Mouse (Mus musculus) 3T3-L1 (cell line): Measurements from ENCODE around the gene Hsp90b1.
A peak's percentile ranks its signal among the peaks of the same experiment; 100 is the strongest.
"Not testable (repeated sequence)": the region's sequence is repeated elsewhere in the genome, so short reads cannot be mapped to it uniquely, and the experiment has no call there.

ENCODE experiments used
- DNase-seq: peaks from one replicate; pipeline ENCODE4 v3.0.0-alpha.2; 2015; ENCODE audit warnings: low read depth, low spot score

The Hsp90b1 gene

GRCm38 (mm10) chr10:86705318-86705921, at the start of gene Hsp90b1, which contains the start of gene Ttc41:
Hsp90b1 (minus strand) TSS chr10:86705509.
Ttc41 (plus strand) TSS chr10:86705811.
- DNase-seq = peak; percentile 100

GRCm38 (mm10) chr10:86744306-86744705, 39.0 kb upstream of the Hsp90b1 start:
- no peak for DNase-seq

GRCm38 (mm10) chr10:86742918-86743317, 37.6 kb upstream of the Hsp90b1 start:
- DNase-seq = no peak

DNA sequence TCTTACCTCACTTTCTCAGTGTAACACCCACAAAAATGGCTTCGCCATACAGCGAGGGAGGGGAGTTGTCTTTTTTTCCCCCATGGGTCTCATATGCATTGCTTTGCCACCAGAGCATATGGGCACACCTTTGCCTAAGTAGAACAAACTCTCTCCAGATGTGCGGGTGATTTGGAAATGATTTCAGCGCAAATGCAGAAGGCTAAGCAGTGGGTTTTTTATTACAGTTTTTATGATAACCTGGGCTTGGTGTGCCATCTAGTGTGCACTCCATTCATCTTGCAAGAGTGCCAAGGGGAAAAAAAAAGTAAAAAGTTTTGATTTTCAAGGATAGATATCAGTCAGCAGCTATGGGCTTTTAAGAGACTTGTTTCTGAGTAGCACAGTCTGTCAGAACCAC, 29.7 kb upstream of the Hsp90b1 start:
- peak; percentile 23 for DNase-seq

DNA sequence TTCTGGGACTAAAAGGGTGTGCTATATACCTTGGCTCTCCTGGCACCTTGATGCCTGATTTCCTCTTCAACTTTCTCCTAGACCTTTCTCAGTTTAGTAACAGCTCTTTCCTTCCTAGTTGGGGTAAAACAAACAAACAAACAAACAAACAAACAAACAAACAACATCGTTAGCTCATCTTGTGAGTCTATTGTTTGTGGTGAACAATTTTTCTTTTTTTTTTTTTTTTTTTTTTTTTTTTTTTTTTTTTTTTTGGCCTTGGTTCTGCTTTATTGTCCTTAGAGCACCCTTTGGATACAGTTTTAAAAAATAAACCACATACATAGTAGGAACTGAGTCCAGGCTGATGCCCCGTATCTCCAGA, 26.2 kb upstream of the Hsp90b1 start:
- no peak for DNase-seq

- peak; percentile 87 for DNase-seq
Measured at GRCm38 (mm10) chr10:86730823-86731499, 25.7 kb upstream of the Hsp90b1 start.

- no peak for DNase-seq
Measured at GRCm38 (mm10) chr10:86728176-86728575, 22.9 kb upstream of the Hsp90b1 start.

DNA sequence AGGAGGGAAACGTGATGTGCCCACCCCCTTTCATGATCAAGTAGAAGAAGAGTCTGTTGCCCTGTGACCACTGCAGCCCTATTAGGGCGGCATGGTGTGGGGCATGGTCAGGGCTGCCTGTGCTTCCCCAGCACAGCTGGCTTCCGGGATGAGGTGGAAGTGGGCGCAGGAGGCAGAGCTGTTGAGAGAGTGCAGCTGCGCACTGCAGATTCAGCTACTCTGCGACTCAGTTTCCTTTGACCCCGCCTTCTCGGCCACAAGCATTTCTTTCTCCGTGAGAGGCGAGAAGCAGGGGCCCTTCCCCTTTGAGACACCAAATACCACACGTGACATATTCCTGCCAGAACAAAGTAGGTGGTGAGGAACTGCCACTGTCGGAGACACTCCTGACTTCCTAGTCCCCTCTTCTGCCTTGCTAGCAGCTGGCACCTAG, 22.3 kb upstream of the Hsp90b1 start:
- no peak for DNase-seq

DNA sequence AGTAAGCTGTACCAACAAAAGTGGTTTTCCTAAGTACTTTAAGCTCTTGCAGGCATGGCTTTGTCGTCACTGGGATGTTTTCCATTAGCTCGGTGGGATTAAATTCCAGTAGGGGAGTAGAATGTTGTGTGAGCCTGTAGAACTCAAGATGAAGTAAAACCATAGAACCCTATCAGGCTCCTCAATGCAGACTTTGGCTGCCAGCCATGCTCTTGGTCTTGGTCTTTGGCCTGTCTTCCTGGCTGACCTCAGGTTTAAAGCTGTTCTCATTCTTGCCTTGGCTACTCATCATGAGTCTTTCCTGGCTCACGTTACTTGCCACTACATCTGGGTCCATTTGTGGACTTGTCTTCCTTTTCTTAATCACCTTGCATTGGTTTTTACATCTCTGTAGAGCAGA, 6.8 kb upstream of the Hsp90b1 start:
- peak; percentile 70 for DNase-seq

DNA sequence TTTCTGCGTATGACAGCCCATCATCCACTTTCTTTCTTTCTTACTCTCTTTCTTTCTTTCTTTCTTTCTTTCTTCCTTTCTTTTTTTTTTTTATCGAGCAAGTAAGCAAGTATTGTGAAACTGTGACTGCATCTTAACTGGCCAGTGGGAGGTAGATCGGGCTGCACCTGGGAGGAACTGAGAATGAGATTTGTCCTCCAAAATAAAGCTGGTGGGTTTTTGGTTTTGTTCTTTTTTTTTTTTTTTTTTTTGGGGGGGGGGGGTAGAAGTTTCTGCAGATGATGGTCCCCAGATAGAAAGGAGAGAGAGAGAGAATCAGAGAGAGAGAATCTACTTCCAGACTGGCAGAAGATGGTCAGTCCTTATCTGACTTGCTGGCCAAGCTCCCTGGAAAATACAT, 1.8 kb upstream of the Hsp90b1 start:
- no peak for DNase-seq

DNA sequence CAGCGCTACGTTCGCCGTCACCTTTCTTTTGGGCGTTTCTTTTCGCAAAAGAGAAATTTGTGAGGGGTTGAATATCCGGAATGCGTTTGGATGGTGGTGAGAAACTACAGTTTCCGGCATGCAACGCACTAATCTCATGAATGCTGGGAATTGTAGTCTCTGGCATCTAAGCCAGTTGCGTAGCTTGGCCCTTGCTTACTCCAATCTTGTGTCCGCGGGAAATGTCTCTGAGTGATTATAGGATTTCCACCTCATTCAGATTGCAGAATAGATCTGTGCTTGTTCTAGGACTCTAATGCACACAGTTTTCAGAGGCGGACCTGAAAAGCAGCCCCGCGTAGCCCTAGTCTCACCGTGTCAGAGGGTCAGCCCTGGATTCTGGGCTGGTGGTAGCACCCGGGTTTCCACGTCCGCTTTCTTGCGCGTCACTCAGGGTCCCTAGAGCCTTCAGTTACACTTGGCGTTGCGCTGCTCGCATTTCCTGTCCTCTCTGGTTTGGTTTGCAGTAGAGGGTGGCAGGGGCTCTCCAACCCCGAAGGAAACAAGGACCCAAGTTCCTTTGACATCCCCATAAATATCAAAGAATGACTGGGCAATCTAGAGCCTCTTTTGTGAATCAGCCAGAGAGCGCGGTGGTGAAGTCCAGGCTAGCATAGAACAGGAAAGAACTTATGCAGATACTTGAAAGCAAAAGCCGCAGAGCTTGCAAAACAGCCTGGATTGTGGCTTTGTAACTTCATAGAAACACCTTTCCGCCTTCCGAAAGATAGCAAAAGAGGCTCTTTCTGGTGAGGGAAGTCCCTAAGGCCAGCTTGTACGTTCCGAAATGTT, 828 bp upstream of the Hsp90b1 start:
- DNase-seq = no peak

DNA sequence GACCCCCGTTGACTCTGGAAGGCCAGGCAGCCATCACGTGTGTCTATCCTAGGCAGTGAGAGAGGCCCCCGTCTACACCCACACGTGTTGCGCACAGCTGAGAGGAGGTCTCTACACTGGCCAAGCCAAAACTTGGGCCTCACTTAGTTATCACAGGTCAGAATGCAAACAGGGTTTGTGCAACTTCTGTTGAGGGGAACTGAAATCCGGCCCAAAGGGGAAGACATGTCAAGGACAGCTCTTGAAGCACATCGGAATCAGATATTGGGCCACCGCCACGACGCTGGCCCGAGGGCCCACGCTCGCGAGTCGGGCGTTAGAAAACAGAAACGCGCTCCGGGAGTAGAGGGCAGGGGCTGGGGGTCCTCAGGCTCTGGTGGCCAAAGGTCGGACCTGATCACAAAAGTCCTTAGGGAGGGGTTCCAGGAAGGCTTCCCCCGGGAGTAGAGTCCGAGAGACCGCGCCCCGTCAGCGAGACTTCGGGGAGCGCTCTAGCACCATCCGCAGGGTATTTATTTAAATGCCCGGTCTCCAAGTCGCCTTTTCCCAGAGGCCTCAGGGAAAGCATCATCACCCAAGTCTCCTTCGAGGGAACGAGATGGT, 619 bp downstream of the Hsp90b1 start:
- DNase-seq = peak; percentile 49

DNA sequence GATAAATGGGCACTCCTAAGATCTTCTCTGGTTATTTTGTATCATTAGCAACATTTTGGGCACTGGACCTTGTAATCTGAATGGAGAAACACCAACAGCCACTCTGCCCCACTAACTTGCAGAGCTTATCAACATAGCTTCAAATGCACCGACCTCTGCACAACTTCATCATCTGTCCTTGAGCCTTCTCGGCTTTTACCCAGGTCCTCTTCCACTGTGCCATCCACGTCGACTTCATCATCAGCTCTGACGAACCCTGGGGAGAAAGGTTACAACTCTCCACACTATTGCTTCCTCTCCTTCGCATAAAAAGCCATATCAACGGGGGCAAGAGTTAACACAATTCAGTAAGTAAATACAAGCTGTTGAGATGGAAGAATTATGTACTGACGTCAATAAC, 1.2 kb downstream of the Hsp90b1 start:
- DNase-seq = peak; percentile 19

DNA sequence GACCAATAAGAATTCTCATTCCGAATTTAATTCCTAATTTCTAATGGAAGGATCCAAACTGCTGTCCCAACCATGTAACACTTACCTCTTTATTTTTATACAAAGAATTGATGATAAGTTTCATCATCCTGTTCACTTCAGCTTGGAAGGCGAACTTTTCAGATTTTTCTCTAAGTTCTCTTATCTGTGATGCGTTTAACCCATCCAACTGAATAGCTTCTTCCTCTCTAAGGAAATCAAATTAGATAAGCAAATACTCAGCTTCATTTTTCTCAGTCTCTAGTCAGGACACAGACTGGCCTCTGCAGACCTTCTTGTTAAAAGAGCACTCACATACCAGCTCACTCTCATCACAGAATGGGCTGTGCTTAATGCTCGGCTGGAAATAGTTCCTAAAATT, 1.9 kb downstream of the Hsp90b1 start:
- no peak for DNase-seq

- no peak for DNase-seq
Measured at GRCm38 (mm10) chr10:86702312-86702920, 2.9 kb downstream of the Hsp90b1 start.

- no peak for DNase-seq
Measured at GRCm38 (mm10) chr10:86700973-86701372, 4.3 kb downstream of the Hsp90b1 start.

GRCm38 (mm10) chr10:86700251-86700650, 5.1 kb downstream of the Hsp90b1 start:
- DNase-seq = no peak

- not testable (repeated sequence) for DNase-seq
Measured at GRCm38 (mm10) chr10:86686017-86686360, 19.3 kb downstream of the Hsp90b1 start.

DNA sequence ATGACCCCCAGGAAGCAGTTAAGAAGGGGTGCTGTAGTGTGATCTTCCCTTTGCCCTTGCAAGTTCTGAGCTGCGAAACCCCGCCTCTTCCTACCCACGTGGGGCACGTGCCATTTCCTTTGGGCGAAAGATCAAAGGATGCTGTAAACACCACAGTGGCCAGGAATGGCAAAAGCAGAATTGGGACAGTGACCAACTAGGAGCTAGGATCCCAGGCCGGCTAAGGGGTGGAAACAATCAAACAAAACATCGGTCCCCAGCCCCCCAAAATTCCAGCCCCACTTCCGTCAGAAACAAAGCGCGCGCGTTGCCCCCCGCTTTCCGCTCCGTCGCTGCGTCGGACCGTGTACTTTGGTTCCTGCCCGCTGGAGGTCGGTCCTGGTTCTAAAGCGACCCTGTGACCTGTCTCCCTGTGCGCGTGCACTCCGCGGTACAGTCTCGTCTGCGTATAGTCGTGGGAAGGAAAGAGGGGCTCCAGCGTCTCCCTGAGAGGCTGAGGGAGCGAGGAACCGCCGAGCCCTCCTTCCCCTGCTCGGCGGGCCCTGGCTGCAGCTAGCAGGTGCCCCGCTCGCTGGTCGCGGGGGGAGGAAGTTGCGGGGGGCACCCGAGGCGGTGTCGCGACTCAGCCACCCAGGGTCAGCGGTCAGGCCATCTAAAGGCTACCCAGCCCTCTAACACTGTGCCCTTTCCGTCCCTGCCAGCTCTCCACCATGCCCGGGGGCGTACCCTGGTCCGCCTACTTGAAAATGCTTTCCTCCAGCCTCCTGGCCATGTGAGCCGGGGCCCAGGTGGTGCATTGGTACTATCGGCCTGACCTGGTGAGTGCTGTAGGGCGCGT, 19.9 kb downstream of the Hsp90b1 start:
- peak; percentile 68 for DNase-seq

- DNase-seq = peak; percentile 31
Measured at GRCm38 (mm10) chr10:86684797-86685178, 20.5 kb downstream of the Hsp90b1 start.

DNA sequence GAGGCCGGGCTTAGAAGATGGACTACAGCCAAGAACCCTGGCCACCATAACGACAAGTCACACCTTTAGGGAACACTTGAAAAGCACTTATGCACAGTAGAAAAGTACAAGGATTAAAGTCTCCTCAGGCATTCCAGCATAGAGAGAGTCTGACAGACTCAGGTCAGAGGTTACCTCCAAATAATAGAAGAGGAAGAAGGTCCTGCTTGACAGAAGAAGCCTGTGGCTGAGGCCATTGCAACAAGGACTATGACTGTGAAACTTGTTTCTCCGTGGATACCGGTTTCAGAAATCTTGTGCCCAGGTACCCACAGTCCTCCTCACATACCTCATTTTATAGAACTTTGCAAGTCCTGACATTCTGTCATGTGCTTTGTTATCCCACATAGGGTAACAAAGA, 34.8 kb downstream of the Hsp90b1 start:
- not testable (repeated sequence) for DNase-seq
